Mouse (Mus musculus) liver, embryonic 13.5 days (tissue): ENCODE measurements around the gene Hist1h3f. TPM values are rescaled to one million over a fixed set of nuclear protein-coding genes. Genes with fewer than 3 reads are reported as not detected.
"Not testable (repeated sequence)": the region's sequence is repeated elsewhere in the genome, so short reads cannot be mapped to it uniquely, and the experiment has no call there.

Source experiments
- ATAC-seq: fragments of 200-750 bp; cut with Nextera tagmentation; 2 replicates; pipeline ENCODE4 v1.8.0; 2017; ENCODE audit warnings: low read depth, mild to moderate bottlenecking, moderate number of reproducible peaks, moderate library complexity
- DNase-seq: peaks from one replicate; pipeline ENCODE4 v3.0.0; 2022
- H3K27ac ChIP-seq: fragments of 300-500 bp; sonication (generic); 2 replicates; pipeline ENCODE4 v1.5.1; 2015; ENCODE audit warnings: moderate library complexity, mild to moderate bottlenecking, inconsistent platforms
- H3K27me3 ChIP-seq: fragments of 300-500 bp; sonication (generic); 2 replicates; pipeline ENCODE4 v1.6.1; 2015; ENCODE audit warnings: mild to moderate bottlenecking, inconsistent platforms
- H3K36me3 ChIP-seq: fragments of 300-500 bp; sonication (generic); 2 replicates; pipeline ENCODE4 v1.6.1; 2015; ENCODE audit warnings: mild to moderate bottlenecking, inconsistent platforms
- H3K4me1 ChIP-seq: fragments of 300-500 bp; sonication (generic); replicated peaks from 2 replicates; pipeline ENCODE4 v1.6.1; 2015; ENCODE audit warnings: inconsistent platforms
- H3K4me2 ChIP-seq: fragments of 300-500 bp; sonication (generic); 2 replicates; pipeline ENCODE4 v1.6.1; 2015; ENCODE audit warnings: inconsistent platforms, mild to moderate bottlenecking, moderate library complexity
- H3K4me3 ChIP-seq: fragments of 300-500 bp; sonication (generic); replicated peaks from 2 replicates; pipeline ENCODE4 v1.5.1; 2015; ENCODE audit warnings: mild to moderate bottlenecking, inconsistent platforms
- H3K9ac ChIP-seq: fragments of 300-500 bp; sonication (generic); 2 replicates; pipeline ENCODE4 v1.6.1; 2015; ENCODE audit warnings: mild to moderate bottlenecking, inconsistent platforms
- H3K9me3 ChIP-seq: fragments of 300-500 bp; sonication (generic); replicated peaks from 2 replicates; pipeline ENCODE4 v1.6.1; 2016; ENCODE audit warnings: inconsistent platforms
- WGBS: fragments of 180-500 bp; shearing (Covaris S2); methylation state at CpG from one replicate; pipeline ENCODE4 v1.1.7; 2015; ENCODE audit not compliant: insufficient replicate concordance; 5-methylcytosine and 5-hydroxymethylcytosine counted together
- polyA plus RNA-seq: library from polyadenylated mRNA; unstranded; fragments of >200 nt; fragmentation: Nextera tagmentation; extraction: Ambion mirVana; gene quantifications from 2 replicates; pipeline ENCODE4 v1.2.1, GENCODE M21; 2015

The Hist1h3f gene
- polyA plus RNA-seq, 1 experiment from 2014 or later, result 2.1 TPM

DNA sequence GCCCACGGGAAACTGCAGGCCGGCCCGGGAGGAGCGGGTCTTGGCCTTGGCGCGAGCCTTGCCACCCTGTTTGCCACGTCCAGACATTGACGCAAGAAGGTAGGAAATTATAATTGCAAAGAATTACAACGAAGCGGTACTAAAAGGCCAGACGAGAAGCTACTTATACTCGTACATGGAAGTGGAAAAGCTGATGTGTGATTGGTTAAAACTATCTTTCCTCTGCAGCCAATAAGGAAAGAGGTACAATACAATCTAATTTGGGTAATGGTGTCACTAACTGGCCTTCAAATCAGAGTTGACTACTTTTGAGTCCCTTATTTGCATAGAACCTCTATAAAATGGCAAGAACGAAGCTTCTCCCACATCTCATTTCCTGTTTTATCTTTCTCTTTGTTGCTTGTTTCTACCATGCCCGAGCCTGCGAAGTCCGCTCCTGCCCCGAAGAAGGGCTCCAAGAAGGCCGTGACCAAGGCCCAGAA lies 27.2 kb downstream of the Hist1h3f start, which contains the start of the genes Hist1h2ae and Hist1h2bg:
Hist1h2ae (minus strand) TSS at position 199 of the 482 bp plus-strand sequence.
Hist1h2bg (plus strand) TSS at position 375 of the 482 bp plus-strand sequence.
- H3K27ac ChIP-seq, result peak within 1 kb of the TSS; percentile 96
- H3K9me3 ChIP-seq, result no peaks in the 10 kb centered on the region
- peak within 1 kb of the TSS; percentile 92 for H3K9ac ChIP-seq
- peak; percentile 88 for DNase-seq
- H3K36me3 ChIP-seq, result no peaks in the 10 kb centered on the region
- H3K4me3 ChIP-seq, result peak within 1 kb of the TSS; percentile 64
- H3K4me2 ChIP-seq, result peak within 1 kb of the TSS; percentile 81
- peak; percentile 78 for ATAC-seq
- H3K4me1 ChIP-seq, result peaks cover 33% of the 10 kb centered on the region
- H3K27me3 ChIP-seq, result no peaks in the 10 kb centered on the region
- WGBS, result under 1% methylated on average over 18 of the region's 18 CpGs

DNA sequence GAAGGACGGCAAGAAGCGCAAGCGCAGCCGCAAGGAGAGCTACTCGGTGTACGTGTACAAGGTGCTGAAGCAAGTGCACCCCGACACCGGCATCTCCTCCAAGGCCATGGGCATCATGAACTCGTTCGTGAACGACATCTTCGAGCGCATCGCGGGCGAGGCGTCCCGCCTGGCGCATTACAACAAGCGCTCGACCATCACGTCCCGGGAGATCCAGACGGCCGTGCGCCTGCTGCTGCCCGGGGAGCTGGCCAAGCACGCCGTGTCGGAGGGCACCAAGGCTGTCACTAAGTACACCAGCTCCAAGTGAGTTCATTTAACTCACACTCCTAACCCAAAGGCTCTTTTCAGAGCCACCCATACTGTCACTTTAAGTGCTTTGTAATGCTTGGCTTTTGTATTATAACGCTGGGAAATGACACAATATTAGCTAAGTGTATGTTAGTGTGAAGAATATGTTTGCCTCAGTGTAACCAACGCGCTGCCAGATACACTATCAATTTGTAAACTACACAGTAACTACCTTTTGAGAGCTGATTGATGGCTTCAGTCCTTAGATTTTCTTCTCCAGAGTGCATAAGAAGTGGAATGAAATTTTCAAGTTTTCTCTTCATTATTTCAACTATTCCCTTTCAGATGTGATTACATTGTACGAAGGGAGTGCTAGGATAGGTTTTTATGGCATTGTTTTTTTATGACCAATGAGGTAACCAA lies 27.8 kb downstream of the Hist1h3f start:
- not testable (repeated sequence) for H3K27me3 ChIP-seq, H3K9me3 ChIP-seq, H3K36me3 ChIP-seq
- peak; percentile 64 for DNase-seq
- peak overlapping the region; percentile 92 for H3K9ac ChIP-seq
- 1% methylated on average over 12 of the region's 34 CpGs for WGBS
- peak; percentile 3; the same call in 1 of the 2 replicates for ATAC-seq
- peak overlapping the region; percentile 96 for H3K27ac ChIP-seq
- peak overlapping the region; percentile 64 for H3K4me3 ChIP-seq
- H3K4me1 ChIP-seq, result peaks cover 39% of the 10 kb centered on the region
- H3K4me2 ChIP-seq, result peak overlapping the region; percentile 81

DNA sequence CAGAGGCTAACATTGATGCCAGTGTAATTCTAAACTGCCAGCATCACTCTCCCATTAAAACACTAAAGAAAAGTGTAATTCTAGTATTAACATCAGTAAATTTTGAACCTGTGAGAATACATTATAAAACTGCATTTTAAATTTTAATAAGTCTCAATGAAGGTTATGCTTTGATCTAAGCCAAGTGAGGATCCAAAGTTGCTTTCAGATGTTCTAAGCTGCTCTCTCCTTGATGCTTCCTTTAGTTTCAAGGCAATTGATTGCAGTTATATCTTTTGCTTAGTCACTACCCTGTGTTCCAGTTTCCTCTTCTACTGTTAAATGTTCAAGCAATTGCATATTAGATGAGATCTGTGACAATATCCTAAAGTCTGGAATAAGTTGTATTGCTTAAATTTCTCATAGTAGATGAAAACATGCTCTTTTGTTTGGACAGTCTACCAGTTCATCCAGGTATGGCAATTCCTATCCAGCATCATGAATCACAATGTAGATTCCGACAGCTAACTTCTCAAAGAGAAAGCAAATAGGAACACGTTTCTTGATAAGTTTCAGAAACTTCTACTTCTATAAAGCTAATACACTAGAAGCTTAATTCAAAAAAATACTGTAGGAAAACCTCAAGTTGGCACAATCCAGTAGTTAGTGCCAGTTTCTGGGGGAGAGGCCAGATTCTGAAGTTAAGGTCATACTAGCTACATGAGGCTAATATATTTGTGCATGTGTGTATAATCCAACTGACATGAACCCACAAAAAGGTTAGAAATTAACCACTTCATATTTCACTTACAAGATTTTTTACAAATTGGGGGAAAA lies 28.6 kb downstream of the Hist1h3f start:
- no peaks in the 10 kb centered on the region for H3K36me3 ChIP-seq
- H3K9me3 ChIP-seq, result no peaks in the 10 kb centered on the region
- H3K4me2 ChIP-seq, result peak overlapping the region; percentile 81
- peaks cover 42% of the 10 kb centered on the region for H3K4me1 ChIP-seq
- H3K9ac ChIP-seq, result peak overlapping the region; percentile 92
- WGBS, result 30% methylated on average over 2 of the region's 2 CpGs
- H3K27ac ChIP-seq, result peak overlapping the region; percentile 96
- ATAC-seq, result no peak
- DNase-seq, result no peak
- H3K4me3 ChIP-seq, result peak overlapping the region; percentile 64
- no peaks in the 10 kb centered on the region for H3K27me3 ChIP-seq

DNA sequence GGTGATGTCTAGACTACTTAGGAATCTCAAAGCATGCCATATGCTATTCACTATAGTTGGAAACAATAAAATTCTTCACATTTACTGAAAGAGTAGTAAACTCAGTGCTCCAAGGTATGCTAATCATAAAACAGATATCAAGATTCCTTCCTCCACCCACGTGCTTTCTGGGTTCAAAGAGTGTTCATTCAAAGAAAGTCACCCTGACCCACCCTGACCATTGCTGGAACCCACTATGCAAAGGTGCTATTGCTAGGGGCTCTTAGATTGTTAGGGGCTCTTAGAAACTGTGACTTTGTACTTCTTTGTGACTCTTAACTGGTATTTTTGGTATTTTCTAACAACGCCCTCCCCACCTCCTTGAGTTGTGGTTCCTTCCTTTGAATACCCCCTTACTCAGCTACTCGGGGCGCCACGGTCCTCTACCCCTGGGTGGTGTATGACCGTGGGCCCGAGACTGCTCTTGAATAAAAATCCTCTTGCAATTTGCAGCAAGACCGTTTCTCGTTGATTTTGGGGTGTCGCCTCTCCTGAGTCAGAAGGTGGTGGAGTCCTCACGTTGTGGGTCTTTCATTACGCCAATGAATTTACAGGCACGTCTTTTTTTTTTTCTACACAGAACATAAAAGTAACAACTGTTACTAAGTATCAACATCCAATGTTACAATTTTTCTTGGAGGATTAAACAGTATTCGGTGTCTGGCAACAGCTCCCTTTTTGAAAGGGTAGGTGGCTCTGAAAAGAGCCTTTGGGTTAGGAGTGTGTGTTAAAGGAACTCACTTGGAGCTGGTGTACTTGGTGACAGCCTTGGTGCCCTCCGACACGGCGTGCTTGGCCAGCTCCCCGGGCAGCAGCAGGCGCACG lies 29.4 kb downstream of the Hist1h3f start:
- Histone ChIP-seq H3K4me2 (peak overlapping the region; percentile 81), H3K9ac (peak overlapping the region; percentile 92), H3K4me3 (peak overlapping the region; percentile 64), H3K4me1 (peaks cover 42% of the 10 kb centered on the region), H3K27ac (peak overlapping the region; percentile 96)
- not testable (repeated sequence) for H3K27me3 ChIP-seq, H3K36me3 ChIP-seq, ATAC-seq, DNase-seq, H3K9me3 ChIP-seq
- WGBS, result 5% methylated on average over 20 of the region's 20 CpGs

DNA sequence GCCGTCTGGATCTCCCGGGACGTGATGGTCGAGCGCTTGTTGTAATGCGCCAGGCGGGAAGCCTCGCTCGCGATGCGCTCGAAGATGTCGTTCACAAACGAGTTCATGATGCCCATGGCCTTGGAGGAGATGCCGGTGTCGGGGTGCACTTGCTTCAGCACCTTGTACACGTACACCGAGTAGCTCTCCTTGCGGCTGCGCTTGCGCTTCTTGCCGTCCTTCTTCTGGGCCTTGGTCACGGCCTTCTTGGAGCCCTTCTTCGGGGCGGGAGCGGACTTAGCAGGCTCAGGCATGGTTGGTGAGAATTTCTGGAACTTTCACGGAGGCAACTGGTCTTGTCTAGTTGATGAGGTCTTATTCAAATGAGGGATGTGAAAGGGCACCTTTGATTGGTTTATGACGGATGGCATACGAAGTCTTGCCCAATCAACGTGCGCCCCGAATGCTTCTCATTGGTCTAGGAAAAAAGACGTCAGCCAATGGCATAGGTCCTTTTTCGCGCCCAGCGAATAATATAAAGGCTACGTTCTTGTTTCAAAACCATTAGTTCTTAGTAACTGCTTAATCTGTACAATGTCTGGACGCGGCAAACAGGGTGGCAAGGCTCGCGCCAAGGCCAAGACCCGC lies 30.2 kb downstream of the Hist1h3f start, which contains the start of the genes Hist1h2bf and Hist1h2ad:
Hist1h2bf (minus strand) TSS at position 299 of the 627 bp plus-strand sequence.
Hist1h2ad (plus strand) TSS at position 484 of the 627 bp plus-strand sequence.
- peak; percentile 77 for ATAC-seq
- not testable (repeated sequence) for H3K27me3 ChIP-seq, H3K36me3 ChIP-seq, H3K9me3 ChIP-seq
- peak within 1 kb of the TSS; percentile 92 for H3K9ac ChIP-seq
- H3K4me3 ChIP-seq, result peak within 1 kb of the TSS; percentile 64
- peak; percentile 93 for DNase-seq
- H3K4me1 ChIP-seq, result peaks cover 45% of the 10 kb centered on the region
- peak within 1 kb of the TSS; percentile 81 for H3K4me2 ChIP-seq
- peak within 1 kb of the TSS; percentile 97 for H3K27ac ChIP-seq
- WGBS, result under 1% methylated on average over 42 of the region's 42 CpGs

DNA sequence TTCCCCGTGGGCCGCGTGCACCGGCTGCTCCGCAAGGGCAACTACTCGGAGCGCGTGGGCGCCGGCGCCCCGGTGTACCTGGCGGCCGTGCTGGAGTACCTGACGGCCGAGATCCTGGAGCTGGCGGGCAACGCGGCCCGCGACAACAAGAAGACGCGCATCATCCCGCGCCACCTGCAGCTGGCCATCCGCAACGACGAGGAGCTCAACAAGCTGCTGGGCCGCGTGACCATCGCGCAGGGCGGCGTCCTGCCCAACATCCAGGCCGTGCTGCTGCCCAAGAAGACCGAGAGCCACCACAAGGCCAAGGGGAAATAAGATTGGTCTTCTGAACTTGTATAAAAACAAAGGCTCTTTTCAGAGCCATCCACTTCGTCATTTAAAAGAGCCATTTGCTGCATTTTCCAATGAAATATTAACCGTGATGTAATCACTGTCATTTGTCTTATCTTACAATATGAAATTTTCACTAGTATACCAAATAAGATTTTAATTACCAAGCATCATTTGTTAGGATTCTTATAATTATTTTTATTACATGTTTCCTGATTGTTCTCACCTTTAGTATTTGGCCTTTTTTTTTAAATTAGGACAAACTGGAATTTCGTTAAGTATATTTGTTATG lies 30.8 kb downstream of the Hist1h3f start:
- H3K27me3 ChIP-seq, H3K36me3 ChIP-seq, H3K9me3 ChIP-seq, ATAC-seq, DNase-seq: not testable (repeated sequence)
- under 1% methylated on average over 11 of the region's 39 CpGs for WGBS
- peak overlapping the region; percentile 62 for H3K4me3 ChIP-seq
- peak overlapping the region; percentile 97 for H3K27ac ChIP-seq
- H3K4me1 ChIP-seq, result peaks cover 45% of the 10 kb centered on the region
- H3K9ac ChIP-seq, result peak overlapping the region; percentile 83
- peak overlapping the region; percentile 59 for H3K4me2 ChIP-seq

DNA sequence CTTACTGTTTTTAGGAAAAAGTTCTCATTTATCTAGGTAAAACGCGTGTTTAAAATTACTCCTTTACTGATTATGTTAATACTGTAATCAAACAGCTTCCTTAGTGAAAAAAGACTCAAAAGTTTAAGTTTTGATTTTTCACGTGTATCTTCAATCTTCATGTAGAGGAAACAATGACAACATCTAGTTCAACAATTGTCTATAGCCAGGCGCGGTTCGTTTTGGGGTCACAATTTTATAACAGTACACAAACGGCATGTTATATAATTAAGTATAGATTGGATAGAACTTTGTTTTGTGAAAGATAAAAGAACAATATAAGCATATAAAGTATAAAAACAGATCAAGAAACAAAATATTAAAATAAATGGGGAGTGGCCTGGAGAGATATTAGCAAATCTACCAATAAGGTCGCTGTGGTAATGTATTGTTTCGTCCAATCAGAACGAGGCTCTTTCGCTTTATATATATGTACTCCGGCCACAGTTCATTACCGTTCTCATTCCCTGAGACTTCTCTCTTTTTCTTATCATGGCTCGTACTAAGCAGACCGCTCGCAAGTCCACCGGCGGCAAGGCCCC lies 31.5 kb downstream of the Hist1h3f start, which contains the start of gene Hist1h3d:
Hist1h3d (plus strand) TSS at position 493 of the 581 bp plus-strand sequence.
- peak within 1 kb of the TSS; percentile 62 for H3K4me3 ChIP-seq
- under 1% methylated on average over 18 of the region's 18 CpGs for WGBS

DNA sequence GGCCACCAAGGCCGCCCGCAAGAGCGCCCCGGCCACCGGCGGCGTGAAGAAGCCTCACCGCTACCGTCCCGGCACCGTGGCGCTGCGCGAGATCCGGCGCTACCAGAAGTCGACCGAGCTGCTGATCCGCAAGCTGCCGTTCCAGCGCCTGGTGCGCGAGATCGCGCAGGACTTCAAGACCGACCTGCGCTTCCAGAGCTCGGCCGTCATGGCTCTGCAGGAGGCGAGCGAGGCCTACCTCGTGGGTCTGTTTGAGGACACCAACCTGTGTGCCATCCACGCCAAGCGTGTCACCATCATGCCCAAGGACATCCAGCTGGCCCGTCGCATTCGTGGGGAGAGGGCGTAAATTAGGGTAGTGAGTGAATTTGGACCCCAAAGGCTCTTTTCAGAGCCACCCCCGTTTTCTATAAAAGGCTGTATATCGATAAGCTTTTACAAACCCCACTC lies 32.0 kb downstream of the Hist1h3f start:
- H3K4me1 ChIP-seq, result peaks cover 47% of the 10 kb centered on the region
- peak overlapping the region; percentile 83 for H3K9ac ChIP-seq
- not testable (repeated sequence) for H3K36me3 ChIP-seq, H3K27me3 ChIP-seq, DNase-seq, ATAC-seq, H3K9me3 ChIP-seq
- peak overlapping the region; percentile 97 for H3K27ac ChIP-seq
- WGBS, result under 1% methylated on average over 11 of the region's 40 CpGs
- H3K4me2 ChIP-seq, result peak overlapping the region; percentile 74
- H3K4me3 ChIP-seq, result peak overlapping the region; percentile 62

More for the DNA sequence above, 31.5 kb downstream of the Hist1h3f start, which contains the start of gene Hist1h3d:
- Histone ChIP-seq H3K27me3 (no peaks in the 10 kb centered on the region), H3K9me3 (no peaks in the 10 kb centered on the region), H3K4me2 (peak within 1 kb of the TSS; percentile 74), H3K9ac (peak within 1 kb of the TSS; percentile 83), H3K36me3 (no peaks in the 10 kb centered on the region), H3K27ac (peak within 1 kb of the TSS; percentile 97), H3K4me1 (peaks cover 43% of the 10 kb centered on the region)
- DNase-seq (peak; percentile 83), ATAC-seq (peak; percentile 29)

DNA sequence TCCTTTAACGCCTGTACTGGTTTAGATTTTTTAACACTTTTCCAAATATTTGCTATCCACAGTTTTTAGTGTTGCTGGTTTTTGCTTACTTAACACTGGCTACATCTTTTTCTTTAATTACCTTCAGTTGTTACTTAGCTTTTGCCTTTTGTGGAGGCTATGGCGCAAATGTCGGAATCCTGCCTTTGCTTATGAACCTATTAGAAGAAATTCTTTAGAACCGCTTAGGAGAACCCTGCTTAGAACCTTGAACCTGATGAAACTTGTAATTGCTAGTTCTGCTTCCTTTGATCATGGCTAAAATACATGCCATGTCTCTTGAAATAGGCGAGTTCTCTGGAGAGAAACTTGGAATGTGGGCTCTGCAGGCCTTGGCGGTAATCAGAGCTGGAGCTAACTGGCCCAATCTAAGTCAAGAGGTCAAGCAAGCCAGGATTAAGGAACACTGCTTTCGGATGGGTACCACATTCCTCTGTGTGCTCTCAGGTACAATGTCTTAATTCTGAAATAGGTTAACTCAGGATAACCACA lies 32.6 kb downstream of the Hist1h3f start:
- Histone ChIP-seq H3K27ac (peak overlapping the region; percentile 97), H3K9me3 (no peaks in the 10 kb centered on the region), H3K4me1 (peaks cover 51% of the 10 kb centered on the region), H3K9ac (peak overlapping the region; percentile 83), H3K27me3 (no peaks in the 10 kb centered on the region), H3K4me2 (peak overlapping the region; percentile 74), H3K4me3 (peak overlapping the region; percentile 62), H3K36me3 (no peaks in the 10 kb centered on the region)
- DNase-seq, result no peak
- no peak for ATAC-seq
- 7% methylated on average over 7 of the region's 7 CpGs for WGBS
